Mouse (Mus musculus) kidney, adult 10 weeks (tissue): ENCODE results near the gene Astn2. TPM values are rescaled to one million over a fixed set of nuclear protein-coding genes. Genes with fewer than 3 reads are reported as not detected.

Experiments
- polyA plus RNA-seq: library from polyadenylated mRNA; stranded (reverse); fragments of 350-450 nt; fragmentation: Illumina TruSeq; extraction: RNeasy Lipid Tissue Mini Kit (QIAGEN cat#74804); gene quantifications from one replicate; pipeline ENCODE4 v1.2.3, GENCODE M21; 2014; ENCODE audit warnings: low read depth, low replicate concordance

The Astn2 gene
- polyA plus RNA-seq, result 0.89 TPM

DNA sequence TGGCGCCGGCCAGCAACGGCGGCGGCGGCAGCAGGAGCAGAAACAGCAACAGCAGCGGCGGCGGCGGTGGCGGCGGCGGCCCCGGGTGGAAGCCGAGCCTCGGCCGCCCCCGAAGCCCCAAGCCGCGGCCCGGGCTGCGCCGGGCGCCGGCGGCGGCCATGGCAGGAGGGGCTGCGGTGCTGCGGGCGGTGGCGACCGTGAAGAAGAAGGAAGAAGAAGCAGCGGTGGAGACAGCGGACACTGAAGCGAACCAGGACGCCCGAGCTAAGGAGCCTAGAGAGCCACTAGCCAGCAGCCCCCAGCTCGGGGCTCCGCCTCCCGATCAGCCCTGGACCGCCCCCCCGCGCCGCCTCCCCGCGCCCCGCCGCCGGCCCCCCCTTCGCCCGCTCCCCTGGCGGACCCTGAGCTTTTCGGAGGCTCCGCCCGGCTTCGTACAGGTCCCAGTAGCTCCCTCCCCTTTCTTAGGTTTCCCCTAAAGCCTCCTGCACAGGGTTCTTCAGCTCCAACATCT is at the start of gene Astn2:
Gene Astn2, minus strand, starts transcription at position 411 of the 511 bp plus-strand sequence.

GRCm38 (mm10) chr4:65604504-65605150 is 799.8 kb downstream of the Astn2 start, which contains the start of gene Trim32:
TSS of gene Trim32 (plus strand) at chr4:65604986.

